Mouse (Mus musculus): ENCODE measurements around the gene Ddx42. TPM values are rescaled to one million over a fixed set of nuclear protein-coding genes. Genes with fewer than 3 reads are reported as not detected.

Gene Ddx42
- polyA plus RNA-seq (2014; fragmentation: Nextera tagmentation; extraction: Ambion mirVana): 78.0 and 82.2 TPM in 2 replicates

- DNase-seq (ENCODE audit: low spot score) (peak; percentile 99), ATAC-seq (ENCODE audit: low FRiP score) (peak; percentile 96)
- peaks cover 31% of the 10 kb centered on the region for H3K4me1 ChIP-seq (replicated peaks; ENCODE audit: control insufficient read depth, insufficient read depth, low read length)
Observed at GRCm38 (mm10) chr11:106216730-106217490, at the start of gene Ddx42. Ddx42 (plus strand) TSS chr11:106216926.

GRCm38 (mm10) chr11:106167435-106167834 lies 49.3 kb upstream of the Ddx42 start:
- no peak overlapping the region for H3K4me3 ChIP-seq (replicated peaks; ENCODE audit: low read length)
- peaks cover 72% of the 10 kb centered on the region for H3K36me3 ChIP-seq (replicated peaks; ENCODE audit: control insufficient read depth, insufficient read depth)
- no peak for ATAC-seq (ENCODE audit: low FRiP score)
- H3K27me3 ChIP-seq (ENCODE audit: control insufficient read depth, insufficient read depth, low read length): no peaks in the 10 kb centered on the region
- H3K4me1 ChIP-seq (replicated peaks; ENCODE audit: control insufficient read depth, insufficient read depth, low read length): no peaks in the 10 kb centered on the region
- no peak overlapping the region for H3K4me2 ChIP-seq (replicated peaks)
- WGBS: 86% methylated on average over 5 of the region's 5 CpGs
- no peak overlapping the region for H3K27ac ChIP-seq
- no peak overlapping the region for H3K9ac ChIP-seq
- DNase-seq (ENCODE audit: low spot score): no peak
- no peaks in the 10 kb centered on the region for H3K9me3 ChIP-seq (ENCODE audit: control insufficient read depth, low read length)

More at GRCm38 (mm10) chr11:106216730-106217490, at the start of gene Ddx42:
- Histone ChIP-seq H3K4me2 (replicated peaks) (peak within 1 kb of the TSS; percentile 77), H3K36me3 (replicated peaks; ENCODE audit: control insufficient read depth, insufficient read depth) (peaks cover 13% of the 10 kb centered on the region), H3K9me3 (ENCODE audit: control insufficient read depth, low read length) (no peaks in the 10 kb centered on the region), H3K27me3 (ENCODE audit: control insufficient read depth, insufficient read depth, low read length) (no peaks in the 10 kb centered on the region), H3K27ac (peak within 1 kb of the TSS; percentile 98), H3K4me3 (replicated peaks; ENCODE audit: low read length) (peak within 1 kb of the TSS; percentile 99), H3K9ac (peak within 1 kb of the TSS; percentile 99)
- under 1% methylated on average over 70 of the region's 70 CpGs for WGBS

GRCm38 (mm10) chr11:106170807-106171206 lies 45.9 kb upstream of the Ddx42 start:
- no peaks in the 10 kb centered on the region for H3K9me3 ChIP-seq (ENCODE audit: control insufficient read depth, low read length)
- no peak overlapping the region for H3K9ac ChIP-seq
- WGBS: 78% methylated on average over 7 of the region's 7 CpGs
- H3K27me3 ChIP-seq (ENCODE audit: control insufficient read depth, insufficient read depth, low read length): no peaks in the 10 kb centered on the region
- DNase-seq (ENCODE audit: low spot score) (no peak), ATAC-seq (ENCODE audit: low FRiP score) (no peak)
- H3K4me3 ChIP-seq (replicated peaks; ENCODE audit: low read length): no peak overlapping the region
- H3K4me2 ChIP-seq (replicated peaks): no peak overlapping the region
- H3K4me1 ChIP-seq (replicated peaks; ENCODE audit: control insufficient read depth, insufficient read depth, low read length): no peaks in the 10 kb centered on the region
- peaks cover 54% of the 10 kb centered on the region for H3K36me3 ChIP-seq (replicated peaks; ENCODE audit: control insufficient read depth, insufficient read depth)
- no peak overlapping the region for H3K27ac ChIP-seq

- H3K4me3 ChIP-seq (replicated peaks; ENCODE audit: low read length): no peak overlapping the region
- H3K9ac ChIP-seq: no peak overlapping the region
- ATAC-seq (ENCODE audit: low FRiP score): no peak
- DNase-seq (ENCODE audit: low spot score): no peak
- peaks cover 30% of the 10 kb centered on the region for H3K36me3 ChIP-seq (replicated peaks; ENCODE audit: control insufficient read depth, insufficient read depth)
- H3K4me2 ChIP-seq (replicated peaks): no peak overlapping the region
- H3K27me3 ChIP-seq (ENCODE audit: control insufficient read depth, insufficient read depth, low read length): no peaks in the 10 kb centered on the region
- no peaks in the 10 kb centered on the region for H3K4me1 ChIP-seq (replicated peaks; ENCODE audit: control insufficient read depth, insufficient read depth, low read length)
- no peak overlapping the region for H3K27ac ChIP-seq
- 98% methylated on average over 2 of the region's 2 CpGs for WGBS
- no peaks in the 10 kb centered on the region for H3K9me3 ChIP-seq (ENCODE audit: control insufficient read depth, low read length)
Observed at GRCm38 (mm10) chr11:106173228-106173627, 43.5 kb upstream of the Ddx42 start.

DNA sequence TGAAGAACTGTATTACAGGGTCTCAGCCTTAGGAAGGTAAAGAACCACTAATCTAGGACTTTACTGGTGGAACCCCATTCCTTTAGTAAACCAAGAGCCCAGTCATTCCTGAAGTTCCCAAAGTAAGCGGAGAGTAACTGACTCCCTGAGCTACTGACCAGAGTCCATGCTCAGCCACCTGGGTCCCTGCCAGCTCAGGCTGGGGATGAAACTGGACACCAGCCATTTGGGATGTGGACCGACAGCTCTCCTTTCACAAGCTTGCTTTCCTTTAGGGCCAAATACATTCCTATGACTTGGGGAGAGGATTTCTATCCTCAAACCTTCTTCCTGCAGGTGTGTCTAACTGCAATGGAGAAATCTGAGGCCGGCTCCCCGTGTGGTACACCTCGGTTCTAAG lies 42.4 kb upstream of the Ddx42 start:
- Histone ChIP-seq H3K9ac (no peak overlapping the region), H3K4me1 (replicated peaks; ENCODE audit: control insufficient read depth, insufficient read depth, low read length) (no peaks in the 10 kb centered on the region), H3K4me3 (replicated peaks; ENCODE audit: low read length) (no peak overlapping the region), H3K36me3 (replicated peaks; ENCODE audit: control insufficient read depth, insufficient read depth) (peaks cover 20% of the 10 kb centered on the region), H3K27me3 (ENCODE audit: control insufficient read depth, insufficient read depth, low read length) (no peaks in the 10 kb centered on the region), H3K27ac (no peak overlapping the region), H3K4me2 (replicated peaks) (no peak overlapping the region), H3K9me3 (ENCODE audit: control insufficient read depth, low read length) (no peaks in the 10 kb centered on the region)
- ATAC-seq (ENCODE audit: low FRiP score) (no peak), DNase-seq (ENCODE audit: low spot score) (no peak)
- WGBS: 91% methylated on average over 5 of the region's 5 CpGs

- WGBS: 85% methylated on average over 3 of the region's 3 CpGs
- Histone ChIP-seq H3K27me3 (ENCODE audit: control insufficient read depth, insufficient read depth, low read length) (no peaks in the 10 kb centered on the region), H3K36me3 (replicated peaks; ENCODE audit: control insufficient read depth, insufficient read depth) (peaks cover 16% of the 10 kb centered on the region; the same call in 1 of the 2 replicates), H3K4me3 (replicated peaks; ENCODE audit: low read length) (no peak overlapping the region), H3K9ac (no peak overlapping the region), H3K27ac (no peak overlapping the region), H3K4me1 (replicated peaks; ENCODE audit: control insufficient read depth, insufficient read depth, low read length) (no peaks in the 10 kb centered on the region), H3K9me3 (ENCODE audit: control insufficient read depth, low read length) (no peaks in the 10 kb centered on the region), H3K4me2 (replicated peaks) (no peak overlapping the region)
- DNase-seq (ENCODE audit: low spot score) (no peak), ATAC-seq (ENCODE audit: low FRiP score) (no peak)
Observed at GRCm38 (mm10) chr11:106175081-106175480, 41.6 kb upstream of the Ddx42 start.

- ATAC-seq (ENCODE audit: low FRiP score): no peak
- Histone ChIP-seq H3K27me3 (ENCODE audit: control insufficient read depth, insufficient read depth, low read length) (no peaks in the 10 kb centered on the region), H3K4me2 (replicated peaks) (no peak overlapping the region), H3K27ac (no peak overlapping the region), H3K4me1 (replicated peaks; ENCODE audit: control insufficient read depth, insufficient read depth, low read length) (no peaks in the 10 kb centered on the region), H3K4me3 (replicated peaks; ENCODE audit: low read length) (no peak overlapping the region), H3K9me3 (ENCODE audit: control insufficient read depth, low read length) (no peaks in the 10 kb centered on the region), H3K9ac (no peak overlapping the region), H3K36me3 (replicated peaks; ENCODE audit: control insufficient read depth, insufficient read depth) (peaks cover 20% of the 10 kb centered on the region)
- no peak for DNase-seq (ENCODE audit: low spot score)
- 94% methylated on average over 5 of the region's 5 CpGs for WGBS
Observed at GRCm38 (mm10) chr11:106176372-106176771, 40.4 kb upstream of the Ddx42 start.

DNA sequence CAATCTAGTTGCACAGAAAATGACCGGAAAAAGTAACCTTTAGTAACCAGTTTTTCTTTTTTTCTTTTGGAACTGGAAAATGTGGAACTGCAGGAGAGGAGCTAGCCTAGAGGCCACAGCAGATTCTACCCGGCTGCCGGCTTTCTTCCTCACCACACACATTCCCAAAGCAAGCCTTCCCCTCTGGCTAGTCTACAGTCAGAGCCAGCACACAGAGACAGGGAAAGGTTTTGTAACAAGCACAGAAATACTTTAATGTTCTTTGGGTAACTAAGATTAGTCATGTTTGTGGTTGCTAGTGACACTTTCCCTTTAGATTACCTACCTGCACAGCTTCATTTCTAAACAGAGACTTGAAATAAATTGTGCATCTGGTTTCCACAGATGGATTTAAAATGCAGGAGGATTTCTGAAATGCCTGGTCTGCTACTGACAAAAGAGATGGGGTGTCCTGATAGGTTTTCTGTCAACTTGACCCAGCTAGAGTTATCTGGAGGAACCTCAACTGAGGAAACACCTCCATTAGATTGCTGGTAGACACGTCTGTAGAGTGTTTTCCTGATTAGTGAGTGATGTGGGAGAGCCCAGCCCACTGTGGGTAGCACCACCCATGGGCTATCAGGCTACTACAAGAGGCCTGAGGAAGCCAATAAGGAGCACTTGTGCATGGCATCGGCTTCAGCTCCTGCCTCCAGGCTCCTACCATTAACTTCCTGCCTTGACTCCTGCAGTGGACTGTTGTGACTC lies 38.5 kb upstream of the Ddx42 start:
- H3K27ac ChIP-seq: no peak overlapping the region
- peaks cover 19% of the 10 kb centered on the region for H3K36me3 ChIP-seq (replicated peaks; ENCODE audit: control insufficient read depth, insufficient read depth)
- DNase-seq (ENCODE audit: low spot score) (no peak), ATAC-seq (ENCODE audit: low FRiP score) (no peak)
- no peak overlapping the region for H3K4me2 ChIP-seq (replicated peaks)
- no peak overlapping the region for H3K4me3 ChIP-seq (replicated peaks; ENCODE audit: low read length)
- WGBS: 84% methylated on average over 5 of the region's 5 CpGs
- no peak overlapping the region for H3K9ac ChIP-seq
- H3K27me3 ChIP-seq (ENCODE audit: control insufficient read depth, insufficient read depth, low read length): no peaks in the 10 kb centered on the region
- no peaks in the 10 kb centered on the region for H3K9me3 ChIP-seq (ENCODE audit: control insufficient read depth, low read length)
- no peaks in the 10 kb centered on the region for H3K4me1 ChIP-seq (replicated peaks; ENCODE audit: control insufficient read depth, insufficient read depth, low read length)

- no peak overlapping the region for H3K4me2 ChIP-seq (replicated peaks)
- H3K4me1 ChIP-seq (replicated peaks; ENCODE audit: control insufficient read depth, insufficient read depth, low read length): no peaks in the 10 kb centered on the region
- ATAC-seq (ENCODE audit: low FRiP score) (no peak), DNase-seq (ENCODE audit: low spot score) (no peak)
- no peaks in the 10 kb centered on the region for H3K9me3 ChIP-seq (ENCODE audit: control insufficient read depth, low read length)
- H3K27ac ChIP-seq: no peak overlapping the region
- H3K9ac ChIP-seq: no peak overlapping the region
- no peak overlapping the region for H3K4me3 ChIP-seq (replicated peaks; ENCODE audit: low read length)
- H3K27me3 ChIP-seq (ENCODE audit: control insufficient read depth, insufficient read depth, low read length): no peaks in the 10 kb centered on the region
- H3K36me3 ChIP-seq (replicated peaks; ENCODE audit: control insufficient read depth, insufficient read depth): peaks cover 33% of the 10 kb centered on the region
- whole genome bisulfite sequencing: 78% methylated on average over 7 of the region's 7 CpGs
Observed at GRCm38 (mm10) chr11:106179711-106180448, 36.8 kb upstream of the Ddx42 start.
